Mouse (Mus musculus) inflammation-experienced regulatory T-cells, adult 16 weeks (primary cell): ENCODE data around the gene Tsc1. TPM values are rescaled to one million over a fixed set of nuclear protein-coding genes. Genes with fewer than 3 reads are reported as not detected.

Source experiments
- polyA plus RNA-seq: library from polyadenylated mRNA; unstranded; fragments of 100-300 nt; shearing (Covaris generic); gene quantifications from one replicate; pipeline ENCODE4 v1.2.1, GENCODE M21; 2017

Gene Tsc1
- polyA plus RNA-seq: 41.6 TPM

DNA sequence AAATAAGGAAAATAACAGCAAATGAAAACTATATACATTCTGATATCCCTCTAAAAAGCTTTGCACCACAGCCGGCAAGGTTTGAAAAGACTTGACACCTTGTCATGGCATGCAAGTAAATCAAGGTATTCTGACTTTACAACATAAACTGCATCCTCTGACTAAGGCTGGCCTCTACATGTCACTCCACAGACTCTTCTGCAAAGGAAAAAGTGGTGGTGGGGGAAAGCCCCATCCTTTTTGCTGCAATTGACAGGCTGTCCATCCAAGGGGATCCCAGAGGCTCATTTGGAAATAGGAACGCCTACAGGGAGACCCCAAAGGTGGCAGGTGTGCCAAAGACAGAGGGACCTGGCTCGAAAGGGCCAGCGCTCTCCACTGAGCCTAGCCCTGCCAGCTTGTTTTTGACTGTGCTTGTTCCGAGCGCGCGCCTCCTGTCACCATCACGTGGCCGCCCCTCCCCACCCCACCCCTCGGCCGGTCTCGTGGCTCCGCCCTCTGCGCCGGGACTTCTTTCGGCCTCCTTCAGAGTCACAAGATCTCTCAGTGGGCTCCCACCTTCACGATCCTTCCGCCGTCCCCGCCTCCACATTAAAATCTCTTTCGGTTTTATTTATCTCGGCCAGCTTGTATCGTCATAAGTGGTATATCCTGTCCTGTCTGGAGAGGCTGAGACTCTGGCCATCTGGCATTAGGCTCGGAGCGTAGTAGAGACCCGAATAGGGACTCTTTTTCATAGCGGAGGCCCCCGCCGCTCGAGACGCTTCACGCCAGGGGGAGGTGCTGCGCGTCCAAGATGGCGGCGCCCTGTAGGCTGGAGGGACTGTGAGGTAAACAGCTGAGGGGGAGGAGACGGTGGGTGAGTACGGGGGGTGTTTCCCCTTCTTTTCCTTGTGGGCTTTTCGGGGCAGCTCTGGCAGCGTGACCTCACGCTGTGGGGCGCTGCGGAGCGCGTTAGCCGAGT, at the start of gene Tsc1:
Tsc1 (plus strand) TSS at position 768 of the 964 bp plus-strand sequence.

DNA sequence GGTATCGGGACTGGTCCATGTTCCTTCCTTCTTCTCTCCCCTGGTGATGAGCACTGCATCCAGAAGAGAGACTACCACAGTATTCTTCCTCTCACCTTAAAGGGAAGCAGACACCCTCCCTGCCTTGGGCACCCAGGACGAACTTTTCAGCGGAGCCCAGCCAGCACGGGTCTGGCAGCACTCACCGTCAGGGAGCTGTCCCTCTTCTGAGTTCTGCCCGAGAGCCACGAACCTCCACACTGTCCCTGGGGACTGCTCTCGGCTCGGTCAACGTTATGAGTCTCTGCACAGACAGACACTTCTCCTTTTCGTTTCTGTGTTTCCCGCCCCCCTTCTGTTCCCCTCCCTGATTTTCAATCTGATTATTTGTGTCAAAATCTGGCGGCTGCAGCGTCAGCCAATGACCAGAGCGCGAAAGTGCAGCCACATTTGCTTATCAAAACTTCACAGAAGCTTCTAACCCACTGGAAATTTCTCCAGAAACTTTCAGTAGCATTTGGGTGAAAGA, 19.3 kb upstream of the Tsc1 start, which contains the start of gene Gfi1b:
Gfi1b (minus strand) TSS at position 319 of the 508 bp plus-strand sequence.

GRCm38 (mm10) chr2:28699361-28700335, 58.6 kb downstream of the Tsc1 start, which contains the start of the genes Spaca9 and Ak8:
Gene Spaca9, minus strand, starts transcription at chr2:28699727.
Gene Ak8, plus strand, starts transcription at chr2:28700164.

Other genes starting within 250 kb of the Tsc1 start
- gene Ppp1r26, start 194.4 kb upstream of the Tsc1 start, polyA plus RNA-seq: 0.09 TPM
- gene 1700007K13Rik, start 174.9 kb upstream of the Tsc1 start, polyA plus RNA-seq: not detected
- 39.9 TPM for gene Mrps2, start 173.2 kb upstream of the Tsc1 start, polyA plus RNA-seq
- gene Gbgt1, start 144.3 kb upstream of the Tsc1 start, polyA plus RNA-seq: not detected
- gene Gm10134, start 135.1 kb upstream of the Tsc1 start, polyA plus RNA-seq: not detected
- gene Ralgds, start 128.1 kb upstream of the Tsc1 start, polyA plus RNA-seq: 7.2 TPM
- gene Cel, start 77.8 kb upstream of the Tsc1 start, polyA plus RNA-seq: not detected
- 32.6 TPM for gene Gtf3c5, start 57.5 kb upstream of the Tsc1 start, polyA plus RNA-seq
- gene Gfi1b, start 19.2 kb upstream of the Tsc1 start, polyA plus RNA-seq: not detected
- gene Spaca9, start 58.5 kb downstream of the Tsc1 start, polyA plus RNA-seq: not detected
- not detected for gene Ak8, start 58.9 kb downstream of the Tsc1 start, polyA plus RNA-seq
- gene Gtf3c4, start 199.1 kb downstream of the Tsc1 start, polyA plus RNA-seq: 17.7 TPM
- gene Ddx31, start 199.2 kb downstream of the Tsc1 start, polyA plus RNA-seq: 29.3 TPM